Mouse (Mus musculus) thymus, postnatal 14 days (tissue): ENCODE measurements around the gene Khdrbs1.
"Not testable (repeated sequence)": the region's sequence is repeated elsewhere in the genome, so short reads cannot be mapped to it uniquely, and the experiment has no call there.

Experiments used
- DNase-seq: peaks from one replicate; pipeline ENCODE4 v3.0.0; 2021

Gene Khdrbs1

GRCm38 (mm10) chr4:129742232-129743009, at the start of gene Khdrbs1:
Gene Khdrbs1, minus strand, starts transcription at chr4:129742303.
- DNase-seq, result peak; percentile 98

DNA sequence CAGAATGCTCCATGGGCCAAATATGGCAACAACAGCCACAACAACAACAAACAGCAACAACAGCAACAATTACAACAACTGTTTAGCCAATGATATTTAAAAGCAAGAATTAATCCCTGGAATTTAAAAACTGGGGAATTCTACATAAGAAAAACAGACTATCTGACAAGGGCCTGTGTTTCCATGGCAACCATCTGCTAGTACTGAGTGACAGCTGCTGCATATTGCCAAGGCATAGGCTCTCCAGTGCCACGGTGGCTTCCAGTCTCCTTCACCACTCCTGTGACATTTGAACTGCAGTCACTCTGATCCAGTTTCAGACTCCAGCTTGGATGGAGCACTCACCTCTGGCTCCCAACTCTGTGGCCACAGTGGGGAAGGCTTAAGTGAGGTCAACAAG, 49.3 kb upstream of the Khdrbs1 start:
- DNase-seq, result no peak

DNA sequence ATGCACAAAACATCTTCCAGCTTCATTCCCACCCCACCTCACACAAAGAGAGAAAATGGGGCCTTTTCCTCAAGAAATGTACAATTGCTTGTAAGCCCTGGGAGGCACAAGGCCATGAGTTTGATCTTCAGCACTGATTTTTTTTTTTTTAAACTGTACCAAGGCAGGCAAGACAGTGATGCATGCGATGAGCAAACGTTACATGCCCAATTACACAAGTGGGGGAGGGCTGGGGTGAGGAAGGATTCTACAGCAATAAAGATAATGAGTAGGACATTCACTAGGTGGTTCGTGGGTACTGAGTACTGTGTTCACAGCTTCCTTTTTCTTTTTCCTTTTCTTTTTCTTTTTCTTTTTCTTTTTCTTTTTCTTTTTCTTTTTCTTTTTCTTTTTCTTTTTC, 48.4 kb upstream of the Khdrbs1 start:
- no peak for DNase-seq

- no peak for DNase-seq
Observed at GRCm38 (mm10) chr4:129789635-129790034, 47.5 kb upstream of the Khdrbs1 start.

DNA sequence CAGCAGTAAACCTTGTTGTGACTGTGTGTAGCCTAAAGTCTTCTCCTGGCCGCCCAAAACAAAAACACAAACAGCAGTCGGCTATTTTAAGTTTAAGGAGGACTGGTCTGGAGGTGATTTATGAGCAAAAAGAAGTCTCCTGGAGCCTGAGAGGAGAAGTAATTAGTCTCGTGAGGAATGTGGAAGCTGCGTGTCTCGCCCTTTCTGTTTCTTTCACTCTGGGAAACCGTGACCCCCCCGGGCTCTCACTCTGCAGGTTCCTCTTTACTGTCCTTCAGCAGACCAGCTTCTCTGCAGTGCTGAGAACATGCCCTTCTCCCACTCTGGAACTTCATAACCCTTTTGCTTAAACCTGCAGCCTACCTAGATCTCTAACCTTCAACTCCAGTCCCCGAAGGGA, 46.6 kb upstream of the Khdrbs1 start:
- no peak for DNase-seq

DNA sequence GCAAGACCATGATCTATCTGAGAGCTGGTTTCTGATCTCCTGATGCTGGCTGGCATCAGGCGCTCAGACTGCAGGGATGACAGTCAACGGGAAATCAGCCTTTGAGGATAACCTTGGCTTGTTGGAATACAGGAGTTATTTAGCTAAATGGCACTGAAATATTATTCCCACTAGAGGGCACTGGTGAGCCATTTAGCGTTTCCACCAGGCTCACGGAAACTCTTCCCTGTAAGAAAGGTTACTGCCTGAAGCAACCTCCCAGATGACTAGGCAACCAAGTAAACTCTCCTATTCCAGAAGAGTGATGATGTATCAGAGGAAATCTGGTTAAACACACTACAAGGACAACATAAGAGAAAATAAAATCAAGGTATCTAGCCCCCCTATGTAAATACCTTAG, 43.1 kb upstream of the Khdrbs1 start:
- DNase-seq, result peak; percentile 82

DNA sequence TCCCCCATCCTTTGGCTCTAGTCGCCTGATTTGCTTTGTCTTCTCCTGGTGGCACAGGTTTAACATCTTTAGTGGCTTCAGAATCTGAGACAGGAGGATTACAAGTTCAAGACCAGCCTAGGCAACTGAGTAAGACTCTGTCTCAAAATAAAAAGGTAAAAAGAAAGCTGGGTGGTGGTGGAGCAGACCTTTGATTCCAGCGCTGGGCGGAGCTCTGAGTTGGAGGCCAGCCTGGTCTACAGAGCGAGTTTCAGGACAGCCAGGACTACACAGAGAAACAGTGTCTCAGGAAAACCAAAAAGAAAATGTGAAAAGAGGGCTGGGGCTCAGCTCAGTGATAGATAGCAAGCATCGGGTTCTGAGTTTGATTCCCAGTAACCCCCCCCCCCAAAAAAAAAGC, 41.4 kb upstream of the Khdrbs1 start:
- no peak for DNase-seq

DNA sequence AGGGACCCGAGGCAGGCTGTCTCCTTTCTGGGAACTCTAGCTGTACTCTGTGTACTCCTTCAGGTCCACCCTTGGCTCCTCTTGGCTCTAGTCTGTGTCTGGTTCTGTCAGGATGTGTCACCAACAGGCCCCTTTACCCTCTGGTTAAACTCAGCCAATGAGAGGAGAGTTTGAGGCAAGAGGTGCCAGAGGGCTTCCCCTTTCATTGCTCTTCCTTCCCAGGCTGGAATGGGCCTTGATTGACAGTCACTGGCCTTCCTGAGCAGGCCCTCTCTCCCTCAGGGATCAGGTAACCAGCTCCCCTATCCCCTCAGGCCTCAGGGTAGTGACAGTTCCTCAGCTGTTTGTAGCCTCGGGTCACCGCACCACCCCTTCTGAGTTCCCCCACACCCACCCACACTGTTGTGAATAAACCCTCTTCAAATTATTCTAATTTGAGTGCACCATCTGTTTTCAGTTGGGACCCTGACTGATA, 40.8 kb upstream of the Khdrbs1 start:
- DNase-seq, result no peak

GRCm38 (mm10) chr4:129781881-129782675, 40.0 kb upstream of the Khdrbs1 start:
- DNase-seq, result no peak

DNA sequence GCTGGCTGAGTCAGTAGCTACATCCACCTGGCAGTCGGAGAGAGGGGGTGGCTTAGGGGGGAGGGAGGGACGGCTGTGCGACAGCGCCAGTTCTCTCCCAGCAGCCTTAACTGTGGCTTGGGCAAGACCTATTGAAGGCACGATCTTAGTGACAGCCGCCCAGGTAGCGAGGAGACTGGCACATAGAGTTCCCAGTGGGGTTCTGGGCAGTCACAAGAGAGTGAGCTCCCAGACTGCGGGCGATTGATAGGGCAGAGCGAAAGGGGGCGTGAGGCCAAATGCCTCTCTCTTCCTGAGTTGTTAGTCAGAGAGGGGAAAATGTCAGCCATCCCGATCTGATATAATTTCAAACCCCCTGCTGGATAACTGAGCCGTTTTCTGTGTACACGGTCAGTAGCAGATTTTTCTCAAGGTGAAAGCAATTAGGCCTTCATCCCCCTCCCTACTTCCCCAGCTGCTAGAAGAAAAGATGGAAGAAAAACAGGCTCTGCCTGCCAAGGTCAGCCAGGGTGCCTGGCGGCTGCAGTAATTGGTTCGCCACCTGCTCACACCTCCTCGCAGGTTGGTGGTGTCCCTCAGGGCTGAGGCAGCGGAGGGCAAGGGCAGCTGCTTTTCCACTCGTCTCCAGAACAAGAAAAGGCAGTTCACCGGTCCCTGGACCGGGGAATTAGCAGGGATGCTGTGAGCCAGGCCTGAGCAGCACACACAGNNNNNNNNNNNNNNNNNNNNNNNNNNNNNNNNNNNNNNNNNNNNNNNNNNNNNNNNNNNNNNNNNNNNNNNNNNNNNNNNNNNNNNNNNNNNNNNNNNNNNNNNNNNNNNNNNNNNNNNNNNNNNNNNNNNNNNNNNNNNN, 29.8 kb upstream of the Khdrbs1 start:
- DNase-seq, result peak; percentile 88

DNA sequence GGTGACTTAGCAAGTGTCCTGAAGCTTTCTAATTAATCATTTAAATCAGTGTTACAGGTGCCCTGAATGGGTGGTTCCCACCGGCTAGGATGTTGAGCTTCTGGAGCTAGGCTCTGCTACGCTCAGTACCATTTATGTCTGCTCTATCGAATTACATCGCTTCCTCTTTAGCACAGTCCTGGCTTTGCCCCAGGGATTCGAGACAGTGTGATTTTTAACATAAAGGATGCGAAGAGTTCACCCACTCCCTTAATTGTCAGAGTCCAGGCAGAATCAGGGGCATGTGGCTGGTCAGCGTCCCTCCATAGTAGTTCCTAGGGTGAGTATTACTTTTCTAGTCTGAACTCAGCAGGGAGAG, 29.2 kb upstream of the Khdrbs1 start:
- DNase-seq, result no peak

- peak; percentile 83 for DNase-seq
Observed at GRCm38 (mm10) chr4:129770600-129770999, 28.5 kb upstream of the Khdrbs1 start.

DNA sequence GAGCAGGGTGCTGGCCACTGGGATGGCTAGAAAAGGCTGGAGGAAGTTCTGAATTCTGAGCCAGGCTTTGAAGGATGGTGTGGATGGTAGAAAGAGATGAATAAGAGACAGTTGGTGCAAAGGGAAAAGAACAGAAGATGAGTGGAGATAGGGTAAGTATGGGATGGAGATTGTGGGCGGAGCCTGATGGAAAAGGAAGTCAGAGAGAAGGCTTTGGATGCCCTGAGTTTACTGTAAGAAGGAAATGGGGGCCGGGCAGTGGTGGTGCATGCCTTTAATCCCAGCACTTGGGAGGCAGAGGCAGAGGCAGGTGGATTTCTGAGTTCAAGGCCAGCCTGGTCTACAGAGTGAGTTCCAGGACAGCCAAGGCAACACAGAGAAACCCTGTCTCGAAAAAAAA, 26.6 kb upstream of the Khdrbs1 start:
- not testable (repeated sequence) for DNase-seq

GRCm38 (mm10) chr4:129767782-129768181, 25.7 kb upstream of the Khdrbs1 start:
- DNase-seq, result no peak

- DNase-seq, result no peak
Observed at GRCm38 (mm10) chr4:129765351-129765750, 23.2 kb upstream of the Khdrbs1 start.

GRCm38 (mm10) chr4:129762496-129762895, 20.4 kb upstream of the Khdrbs1 start:
- DNase-seq, result not testable (repeated sequence)

DNA sequence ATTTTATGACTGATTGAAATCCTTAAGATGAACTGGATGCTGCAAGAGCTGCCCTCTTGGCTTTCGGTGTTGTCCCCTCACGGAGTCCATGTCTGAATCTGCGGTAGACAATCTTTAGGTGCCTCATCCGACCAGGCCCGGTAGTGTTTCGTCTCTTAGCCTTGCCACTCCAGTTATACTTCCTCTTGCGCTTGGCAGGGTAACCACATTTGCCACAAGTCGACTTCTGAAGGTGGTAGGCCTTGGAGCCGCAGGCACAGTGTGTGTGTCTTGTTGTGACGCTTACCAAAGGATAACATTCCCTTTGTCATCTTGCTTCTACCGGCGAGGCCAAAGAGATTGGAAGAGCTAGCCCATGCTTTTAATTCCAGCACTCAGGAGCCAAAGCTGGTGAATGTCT, 19.5 kb upstream of the Khdrbs1 start:
- peak; percentile 79 for DNase-seq

DNA sequence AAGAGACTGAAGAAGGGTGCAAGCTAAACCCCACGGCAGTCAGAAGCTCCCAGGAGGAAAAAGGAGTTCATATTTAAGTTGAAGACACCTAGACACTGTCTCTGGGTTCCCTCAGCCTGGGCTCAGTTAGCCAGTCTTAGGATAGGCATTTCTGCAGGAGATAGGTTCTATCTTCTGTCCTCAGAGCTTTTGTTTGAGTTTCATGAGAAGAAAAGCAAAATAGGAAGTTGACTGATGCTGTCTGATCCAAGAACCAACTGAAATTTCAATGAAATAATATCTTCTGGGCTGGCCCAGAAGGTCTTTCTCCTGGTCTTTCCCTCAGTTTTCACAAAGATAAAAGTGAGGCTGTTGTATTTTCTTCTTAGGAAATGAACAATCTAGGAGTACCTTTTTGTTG, 13.4 kb upstream of the Khdrbs1 start:
- no peak for DNase-seq

DNA sequence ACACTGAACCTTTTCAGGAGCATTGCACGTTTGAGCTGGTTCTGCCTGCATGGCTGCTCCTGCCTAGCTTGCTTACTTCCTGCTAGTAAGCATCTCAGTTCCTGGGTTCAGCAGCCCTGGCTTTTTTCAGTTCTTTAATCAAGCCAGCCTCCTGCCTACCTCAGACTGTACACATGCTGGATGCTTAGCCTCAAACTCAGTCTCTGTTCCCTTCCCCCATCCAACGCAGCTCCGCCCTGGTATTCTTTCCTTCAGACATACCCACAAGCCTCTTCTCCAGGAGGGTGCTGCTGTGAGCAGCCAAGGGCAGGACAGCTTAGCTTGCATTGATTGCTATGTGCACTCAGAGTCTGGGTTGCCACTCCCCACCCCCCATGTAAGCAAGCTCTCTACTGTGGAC, 12.6 kb upstream of the Khdrbs1 start:
- peak; percentile 62 for DNase-seq

GRCm38 (mm10) chr4:129750430-129750829, 8.3 kb upstream of the Khdrbs1 start:
- no peak for DNase-seq

DNA sequence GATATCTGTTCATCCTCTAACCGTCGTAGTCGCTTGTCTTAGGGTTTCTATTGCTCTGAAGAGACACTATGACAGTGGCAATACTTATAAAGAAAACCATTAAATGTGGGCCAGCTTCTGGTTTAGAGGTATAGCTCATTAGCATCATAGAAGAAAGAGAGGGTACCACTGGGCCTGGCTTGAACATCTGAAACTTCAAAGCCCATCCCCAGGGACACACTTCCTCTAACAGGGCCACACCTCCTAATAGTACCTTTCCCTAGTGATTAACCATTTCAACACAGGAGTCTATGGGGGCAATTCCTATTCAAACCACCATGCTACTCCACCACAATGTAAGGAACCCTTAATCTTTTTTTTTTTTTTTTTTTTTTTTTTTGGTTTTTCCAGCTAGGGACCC, 4.5 kb upstream of the Khdrbs1 start:
- DNase-seq, result no peak

DNA sequence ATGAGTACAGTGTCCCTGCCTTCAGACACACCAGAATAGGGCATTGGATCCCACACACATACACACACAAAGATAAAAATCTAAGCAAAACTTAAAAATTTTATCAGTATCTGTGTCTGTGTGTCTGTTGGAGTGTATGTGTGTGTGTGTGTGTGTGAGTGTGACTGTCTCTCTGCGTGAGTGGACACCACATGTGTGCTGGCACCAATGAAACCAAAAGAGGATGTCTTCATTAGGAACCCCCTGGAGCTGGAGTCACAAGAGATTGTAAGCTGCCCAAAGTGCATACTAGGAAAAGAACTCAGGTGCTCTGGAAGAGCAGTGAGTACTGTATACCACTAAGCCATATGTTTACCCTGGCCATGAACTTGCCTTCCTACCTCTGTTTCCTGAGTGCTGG, 4.0 kb upstream of the Khdrbs1 start:
- no peak for DNase-seq

DNA sequence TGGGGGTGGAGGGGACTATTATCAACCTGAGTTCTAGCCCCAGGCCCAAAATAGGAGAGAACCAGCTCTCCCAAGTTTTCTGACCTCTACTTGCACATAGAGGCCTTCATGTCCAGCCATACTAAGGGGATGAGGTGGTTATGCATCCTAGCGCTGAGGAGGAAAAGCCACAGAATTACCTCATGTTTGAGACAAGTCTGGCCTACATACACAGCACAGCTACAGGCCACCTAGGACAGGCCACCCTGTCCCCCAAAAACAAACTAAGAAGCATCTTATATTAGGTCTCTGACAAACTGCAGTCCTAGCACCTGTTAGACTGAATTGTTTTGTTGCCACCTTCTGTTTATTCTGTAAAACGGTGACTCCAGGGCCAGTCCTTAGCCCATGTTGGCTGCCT, 1.4 kb upstream of the Khdrbs1 start:
- DNase-seq, result no peak
